Mouse (Mus musculus) kidney, adult 2 months (tissue): ENCODE results near the gene Ang6. TPM values are rescaled to one million over a fixed set of nuclear protein-coding genes. Genes with fewer than 3 reads are reported as not detected.
"Not testable (repeated sequence)": the region's sequence is repeated elsewhere in the genome, so short reads cannot be mapped to it uniquely, and the experiment has no call there.

Source experiments
- DNase-seq: peaks from one replicate; pipeline ENCODE4 v3.0.0; 2021
- H3K27ac ChIP-seq: fragments of 200-500 bp; 2 replicates; pipeline ENCODE4 v1.5.1; 2012; ENCODE audit warnings: low read depth, low read length, control low read depth, inconsistent platforms; ENCODE audit not compliant: insufficient read depth
- H3K27me3 ChIP-seq: fragments of 200-500 bp; replicated peaks from 2 replicates; pipeline ENCODE4 v1.6.1; 2012; ENCODE audit warnings: mild to moderate bottlenecking, moderate library complexity, low read length, inconsistent platforms; ENCODE audit not compliant: control insufficient read depth, insufficient read depth
- H3K36me3 ChIP-seq: fragments of 200-500 bp; 2 replicates; pipeline ENCODE4 v1.6.1; 2012; ENCODE audit warnings: mild to moderate bottlenecking, moderate library complexity, low read length, inconsistent platforms; ENCODE audit not compliant: control insufficient read depth, insufficient read depth
- H3K4me1 ChIP-seq: fragments of 200-500 bp; 2 replicates; pipeline ENCODE4 v1.6.1; 2011; ENCODE audit warnings: low read length; ENCODE audit not compliant: control insufficient read depth, insufficient read depth
- H3K4me3 ChIP-seq: fragments of 200-500 bp; 2 replicates; pipeline ENCODE4 v1.5.1; 2011; ENCODE audit warnings: mild to moderate bottlenecking, low read depth, low read length, control low read depth; ENCODE audit not compliant: insufficient read depth
- CTCF ChIP-seq: fragments of 200-500 bp; conservative IDR thresholded peaks from 2 replicates; pipeline ENCODE4 v1.5.1; 2011; ENCODE audit warnings: low read depth, mild to moderate bottlenecking, control low read depth, low read length, moderate library complexity, mixed read lengths; ENCODE audit not compliant: insufficient read depth, insufficient read length
- POLR2A ChIP-seq: fragments of 200-500 bp; IDR thresholded peaks from one replicate; pipeline ENCODE4 v1.6.1; 2011; ENCODE audit warnings: low read depth, low read length, control low read depth
- WGBS: fragments of 180-500 bp; shearing (Covaris S2); methylation state at CpG from one replicate; pipeline ENCODE4 v1.1.7; 2018; 5-methylcytosine and 5-hydroxymethylcytosine counted together
- polyA plus RNA-seq: library from polyadenylated mRNA; depleted of rRNA; stranded (reverse); fragments of >200 nt; gene quantifications from 2 replicates; pipeline ENCODE4 v1.2.3, GENCODE M21; 2012; rRNA removed

The Ang6 gene
- polyA plus RNA-seq, 1 experiment, result not detected

- H3K27ac ChIP-seq, result no peak overlapping the region
- peak; percentile 2 for DNase-seq
- no peaks in the 10 kb centered on the region for H3K27me3 ChIP-seq
- no peaks in the 10 kb centered on the region for H3K4me1 ChIP-seq
- H3K4me3 ChIP-seq, result no peak overlapping the region
- H3K36me3 ChIP-seq, result no peaks in the 10 kb centered on the region
- 91% methylated on average over 2 of the region's 2 CpGs for whole genome bisulfite sequencing
- no peak for TF ChIP-seq CTCF
- TF ChIP-seq POLR2A, result no peak
Measured at GRCm38 (mm10) chr14:43986147-43986546, 15.9 kb downstream of the Ang6 start.

GRCm38 (mm10) chr14:43983897-43984296 is 18.2 kb downstream of the Ang6 start:
- Histone ChIP-seq H3K27ac (no peak overlapping the region), H3K4me3 (no peak overlapping the region), H3K4me1 (no peaks in the 10 kb centered on the region), H3K27me3 (no peaks in the 10 kb centered on the region), H3K36me3 (no peaks in the 10 kb centered on the region)
- peak; percentile 45 for DNase-seq
- TF ChIP-seq POLR2A (no peak), CTCF (peak; percentile 64)
- 0% methylated on average over 3 of the region's 4 CpGs for WGBS

GRCm38 (mm10) chr14:43983454-43983853 is 18.6 kb downstream of the Ang6 start:
- Histone ChIP-seq H3K4me3 (no peak overlapping the region), H3K27ac (no peak overlapping the region), H3K4me1 (no peaks in the 10 kb centered on the region), H3K36me3 (no peaks in the 10 kb centered on the region), H3K27me3 (no peaks in the 10 kb centered on the region)
- TF ChIP-seq CTCF (no peak), POLR2A (no peak)
- no peak for DNase-seq
- WGBS, result 59% methylated on average over 4 of the region's 4 CpGs

- not testable (repeated sequence) for DNase-seq, H3K4me3 ChIP-seq, H3K27ac ChIP-seq, H3K27me3 ChIP-seq, H3K36me3 ChIP-seq, H3K4me1 ChIP-seq
- no CpG with 5 or more reads among the region's 2 CpGs for WGBS
Measured at GRCm38 (mm10) chr14:43956769-43957168, 45.3 kb downstream of the Ang6 start, which contains the start of gene Ang5. Gene Ang5, plus strand, starts transcription at chr14:43957069.

GRCm38 (mm10) chr14:43955074-43955473 is 47.0 kb downstream of the Ang6 start:
- not testable (repeated sequence) for DNase-seq, H3K36me3 ChIP-seq, H3K4me3 ChIP-seq, H3K27ac ChIP-seq, H3K4me1 ChIP-seq, H3K27me3 ChIP-seq
- no CpG with 5 or more reads among the region's 1 CpGs for WGBS

GRCm38 (mm10) chr14:43953382-43953781 is 48.7 kb downstream of the Ang6 start:
- H3K36me3 ChIP-seq, H3K27me3 ChIP-seq, H3K4me1 ChIP-seq, H3K27ac ChIP-seq, H3K4me3 ChIP-seq, DNase-seq: not testable (repeated sequence)
- WGBS, result 40% methylated on average over 2 of the region's 2 CpGs

Other genes starting within 250 kb of the Ang6 start
- gene Gm8180, start 217.5 kb downstream of the Ang6 start, polyA plus RNA-seq, result not detected in 2 replicates
- gene Ear1, start 126.8 kb downstream of the Ang6 start, polyA plus RNA-seq, result not detected in 2 replicates
- gene Ear10, start 78.7 kb downstream of the Ang6 start, polyA plus RNA-seq, result not detected in 2 replicates
- gene Gm8113, start 76.9 kb downstream of the Ang6 start, polyA plus RNA-seq, result 0.30 and 0.33 TPM in 2 replicates
- gene Ang5, start 45.2 kb downstream of the Ang6 start, polyA plus RNA-seq, result not detected in 2 replicates
- 4.8 and 5.4 TPM in 2 replicates for gene Ear2, start 100.4 kb upstream of the Ang6 start, polyA plus RNA-seq
- not detected in 2 replicates for gene Gm3327, start 121.6 kb upstream of the Ang6 start, polyA plus RNA-seq
- gene Gm8212, start 195.4 kb upstream of the Ang6 start, polyA plus RNA-seq, result not detected in 2 replicates
- gene 4930503E14Rik, start 211.0 kb upstream of the Ang6 start, polyA plus RNA-seq, result 0.06 TPM in 1 of 2 replicates, not detected in the other